8 mouse cellular contexts compared by ENCODE assay signal in genomic region chrX:135091074-135091473, GRCm38 (mm10).
DNase-seq lines count a peak whose midpoint lies in the region; ATAC-seq and TF ChIP-seq lines count a peak whose summit lies in the region.
"Not testable (repeated sequence)": the region's sequence is repeated elsewhere in the genome, so short reads cannot be mapped to it uniquely, and the experiment has no call there.

No protein-coding gene starts in this region.

- peak; percentile 54 for TF ChIP-seq CTCF in G1E (IDR thresholded peaks at IDR 0.05; ENCODE audit: low read depth, low read length)
- TF ChIP-seq CTCF in layer of hippocampus, adult 2 months (conservative IDR thresholded peaks at IDR 0.05), result peak; percentile 80

- not testable (repeated sequence) for H3K4me2 ChIP-seq in hindbrain, embryonic 12.5 days (replicated peaks); lung, embryonic 15.5 days

- H3K4me1 ChIP-seq in G1E (ENCODE audit: insufficient read depth, low read depth, low read length); hindbrain, embryonic 12.5 days; lung, embryonic 15.5 days: not testable (repeated sequence)

- peak; percentile 66; the same call in 1 of the 2 replicates for ATAC-seq in G1E (ENCODE audit: extremely low read depth, insufficient number of reproducible peaks, low FRiP score, poor library complexity, severe bottlenecking)
- ATAC-seq in hindbrain, embryonic 12.5 days (ENCODE audit: low FRiP score), result peak; percentile 80
- peak; percentile 23; the same call in 1 of the 2 replicates for ATAC-seq in lung, embryonic 15.5 days (ENCODE audit: borderline replicate concordance, extremely low read depth, low FRiP score, low TSS enrichment)

- H3K4me3 ChIP-seq in G1E (ENCODE audit: low read depth, low read length); hindbrain, embryonic 12.5 days; layer of hippocampus, adult 2 months; lung, embryonic 15.5 days: not testable (repeated sequence)

- H3K27me3 ChIP-seq in G1E (ENCODE audit: insufficient read depth, low read length); hindbrain, embryonic 12.5 days; lung, embryonic 15.5 days: not testable (repeated sequence)

- 23% methylated on average over 2 of the region's 3 CpGs for whole genome bisulfite sequencing in hindbrain, embryonic 12.5 days
- WGBS in lung, embryonic 15.5 days, result 13% methylated on average over 3 of the region's 3 CpGs

- H3K9ac ChIP-seq in hindbrain, embryonic 12.5 days; lung, embryonic 15.5 days: not testable (repeated sequence)

- not testable (repeated sequence) for H3K27ac ChIP-seq in hindbrain, embryonic 12.5 days; layer of hippocampus, adult 2 months; lung, embryonic 15.5 days

- H3K9me3 ChIP-seq in G1E (replicated peaks); hindbrain, embryonic 12.5 days (replicated peaks); lung, embryonic 15.5 days: not testable (repeated sequence)

- H3K36me3 ChIP-seq in G1E (replicated peaks); hindbrain, embryonic 12.5 days; lung, embryonic 15.5 days: not testable (repeated sequence)

- DNase-seq in G1E (ENCODE audit: low spot score), result not testable (repeated sequence)
- DNase-seq in cerebellum, adult 18-20 months, result peak; percentile 34 to 61
- DNase-seq in forelimb bud, embryonic 11.5 days (ENCODE audit: low read depth, low spot score), result peak; percentile 35
- DNase-seq in layer of hippocampus, adult 2 months (ENCODE audit: low spot score in 2 of 2), result peak; percentile 51 to 56
- peak; percentile 20 for DNase-seq in ovary, postnatal 10 days (ENCODE audit: low spot score)
- peak; percentile 11 to 26 for DNase-seq in thymus, postnatal 10 days (ENCODE audit: low spot score in 2 of 2)

Comparison
In these comparisons a context has a peak if more than half of its experiments do, and no peak if none do; other contexts are left out.
1. ATAC-seq: peak in every context shown above with its lines; median percentile 80 in hindbrain, embryonic 12.5 days; 66 in G1E; 23 in lung, embryonic 15.5 days.